Mouse (Mus musculus): ENCODE measurements around the gene Bcl2l1. TPM values are rescaled to one million over a fixed set of nuclear protein-coding genes. Genes with fewer than 3 reads are reported as not detected.

Gene Bcl2l1
- polyA plus RNA-seq, 1 experiment: 91.7 TPM

DNA sequence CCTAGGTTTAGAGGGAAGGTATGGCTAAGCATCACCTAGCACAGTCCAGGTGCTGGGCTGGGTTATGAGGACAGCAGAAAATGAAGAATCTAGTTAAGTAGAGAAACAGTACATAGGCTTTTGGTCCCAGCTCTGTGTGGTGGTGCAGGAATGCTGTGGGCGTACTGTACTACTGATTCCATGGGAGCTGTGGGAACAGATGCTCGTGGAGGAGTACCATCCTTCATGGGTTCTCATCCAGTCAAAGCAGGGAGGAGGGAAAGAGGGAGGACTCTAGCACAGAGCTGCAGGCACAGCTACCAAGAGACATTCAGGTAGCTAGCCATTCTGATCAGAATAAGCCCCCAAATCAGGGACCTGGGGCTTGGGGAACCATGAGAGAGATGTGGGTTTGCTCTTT, 55.1 kb downstream of the Bcl2l1 start:
- peak; percentile 84 to 86 for DNase-seq (ENCODE audit: extremely low spot score in 1 of 2, low spot score in 1 of 2)

DNA sequence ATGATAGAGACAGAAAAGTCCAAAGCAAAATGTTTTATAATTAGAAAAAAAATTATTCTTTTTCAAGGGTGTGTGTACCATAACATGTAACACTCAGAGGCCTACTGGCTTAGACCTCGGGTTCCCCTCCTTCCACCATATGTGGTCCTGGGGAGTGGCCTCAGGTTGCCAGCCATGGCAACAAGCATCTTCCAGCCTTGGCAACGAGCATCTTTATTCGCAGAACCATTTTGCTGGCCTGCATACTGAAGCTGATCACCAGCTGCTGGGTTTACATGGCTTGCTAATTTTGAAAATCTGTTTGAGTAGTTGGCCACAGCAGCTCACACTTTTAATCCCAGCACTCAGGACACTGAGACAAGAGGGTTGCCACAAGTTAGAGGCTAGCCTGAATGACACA, 55.5 kb downstream of the Bcl2l1 start:
- DNase-seq (ENCODE audit: extremely low spot score in 1 of 2, low spot score in 1 of 2): no peak

DNA sequence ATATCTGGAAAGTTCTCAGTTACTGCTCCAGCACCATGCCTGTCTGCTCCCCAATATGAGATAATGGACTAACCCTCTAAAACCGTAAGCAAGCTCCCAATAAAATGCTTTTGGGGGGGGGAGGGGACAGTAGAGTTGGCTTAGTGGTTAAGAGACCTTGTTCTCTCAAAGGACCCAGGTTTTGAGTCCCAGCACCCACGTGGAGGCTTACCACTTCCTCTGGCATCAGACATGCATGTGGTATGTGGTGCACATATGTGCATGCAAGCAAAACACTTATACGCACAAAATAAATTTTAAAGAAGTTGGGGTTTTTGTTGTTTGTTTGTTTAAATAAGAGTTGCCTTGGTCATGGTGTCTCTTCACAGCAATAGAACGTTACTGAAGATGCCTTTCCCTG, 56.2 kb downstream of the Bcl2l1 start:
- no peak for DNase-seq (ENCODE audit: extremely low spot score in 1 of 2, low spot score in 1 of 2)

DNA sequence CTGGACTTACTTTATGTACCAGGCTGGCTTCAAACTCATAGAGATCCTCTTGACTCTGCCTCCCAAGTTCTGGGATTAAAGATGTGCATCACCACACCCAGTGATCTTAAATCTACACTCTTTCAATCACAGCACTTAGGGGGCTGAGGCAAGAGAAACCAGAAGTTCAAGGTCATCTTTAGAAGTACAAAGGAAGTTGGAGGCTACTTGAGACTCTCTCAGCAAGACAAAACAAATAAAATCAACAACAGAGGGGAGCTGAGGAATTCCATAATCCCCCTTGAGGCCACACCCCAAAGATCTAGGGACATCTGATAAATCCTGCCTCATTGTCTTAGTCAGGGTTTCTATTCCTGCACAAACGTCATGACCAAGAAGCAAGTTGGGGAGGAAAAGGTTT, 59.3 kb downstream of the Bcl2l1 start:
- DNase-seq (ENCODE audit: extremely low spot score in 1 of 2, low spot score in 1 of 2): no peak

DNA sequence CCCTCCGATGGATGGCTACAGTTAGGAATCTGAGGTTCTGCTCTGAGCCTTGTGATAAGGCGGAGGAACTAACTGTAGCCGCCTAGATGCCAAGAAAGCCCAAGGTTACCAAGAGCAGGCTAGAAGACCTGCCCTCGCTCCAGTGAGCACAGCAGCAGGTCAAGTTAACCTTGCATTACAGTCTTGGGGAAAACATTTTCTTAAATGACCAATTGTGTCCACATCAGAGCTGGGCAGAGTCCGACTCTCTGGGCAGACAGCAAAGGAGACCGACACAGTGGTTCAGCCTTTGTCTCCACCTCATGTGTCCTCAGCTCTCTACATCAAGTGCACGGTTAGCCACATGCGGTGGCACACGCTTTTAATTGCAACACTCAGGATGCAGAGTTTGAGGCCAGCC, 60.0 kb downstream of the Bcl2l1 start:
- no peak for DNase-seq (ENCODE audit: extremely low spot score in 1 of 2, low spot score in 1 of 2)

DNA sequence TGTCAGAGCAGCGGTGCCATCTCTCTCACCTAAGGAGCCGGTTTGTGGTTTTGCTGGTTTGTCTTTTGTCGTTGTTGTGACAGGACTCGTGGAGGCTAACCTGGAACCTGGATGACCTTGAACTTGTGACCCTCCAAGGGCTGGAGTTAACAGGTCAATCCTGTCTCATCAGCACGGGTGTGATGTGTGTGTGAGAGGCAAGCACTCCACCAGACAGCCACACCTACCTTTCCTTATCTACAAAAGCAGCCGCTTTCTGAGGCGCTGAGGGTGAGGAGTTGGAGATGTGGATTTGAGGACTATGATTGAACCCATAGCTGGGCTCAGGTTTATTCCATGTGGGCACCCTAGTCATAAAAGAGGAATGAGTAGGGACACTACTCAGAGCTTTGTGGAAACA, 61.9 kb downstream of the Bcl2l1 start:
- no peak for DNase-seq (ENCODE audit: extremely low spot score in 1 of 2, low spot score in 1 of 2)

DNA sequence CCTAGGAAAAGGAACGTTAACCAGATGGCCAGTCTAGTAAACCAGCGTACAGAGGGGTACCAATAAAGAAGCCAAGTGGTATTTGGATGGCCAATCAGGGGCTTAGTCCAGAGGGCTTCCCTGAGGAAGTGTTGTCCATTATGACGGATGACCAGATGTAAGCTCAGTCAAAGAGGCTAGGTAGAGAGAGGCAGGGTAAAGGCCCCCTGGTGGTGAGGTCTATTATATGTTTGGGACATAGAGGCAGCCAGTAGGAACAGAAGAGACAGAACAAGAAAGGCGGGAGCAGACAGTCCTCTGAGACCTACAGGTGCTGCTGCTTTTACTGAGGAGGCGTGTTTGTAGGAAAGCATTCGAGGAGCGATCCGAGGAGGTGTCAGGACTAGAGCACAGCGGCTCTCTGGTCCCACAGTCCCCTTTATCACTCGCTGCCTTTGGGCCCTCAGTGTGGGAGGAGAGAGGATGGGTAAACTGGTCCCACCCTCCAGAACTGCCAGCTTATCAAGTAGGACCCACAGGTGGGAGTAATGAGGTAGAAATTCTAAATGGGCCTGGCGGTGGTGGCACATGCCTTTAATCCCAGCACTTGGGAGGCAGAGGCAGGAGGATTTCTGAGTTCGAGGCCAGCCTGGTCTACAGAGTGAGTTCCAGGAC, 63.8 kb downstream of the Bcl2l1 start:
- peak in 1 of 2 experiments; percentile 41 for DNase-seq (ENCODE audit: extremely low spot score in 1 of 2, low spot score in 1 of 2)

DNA sequence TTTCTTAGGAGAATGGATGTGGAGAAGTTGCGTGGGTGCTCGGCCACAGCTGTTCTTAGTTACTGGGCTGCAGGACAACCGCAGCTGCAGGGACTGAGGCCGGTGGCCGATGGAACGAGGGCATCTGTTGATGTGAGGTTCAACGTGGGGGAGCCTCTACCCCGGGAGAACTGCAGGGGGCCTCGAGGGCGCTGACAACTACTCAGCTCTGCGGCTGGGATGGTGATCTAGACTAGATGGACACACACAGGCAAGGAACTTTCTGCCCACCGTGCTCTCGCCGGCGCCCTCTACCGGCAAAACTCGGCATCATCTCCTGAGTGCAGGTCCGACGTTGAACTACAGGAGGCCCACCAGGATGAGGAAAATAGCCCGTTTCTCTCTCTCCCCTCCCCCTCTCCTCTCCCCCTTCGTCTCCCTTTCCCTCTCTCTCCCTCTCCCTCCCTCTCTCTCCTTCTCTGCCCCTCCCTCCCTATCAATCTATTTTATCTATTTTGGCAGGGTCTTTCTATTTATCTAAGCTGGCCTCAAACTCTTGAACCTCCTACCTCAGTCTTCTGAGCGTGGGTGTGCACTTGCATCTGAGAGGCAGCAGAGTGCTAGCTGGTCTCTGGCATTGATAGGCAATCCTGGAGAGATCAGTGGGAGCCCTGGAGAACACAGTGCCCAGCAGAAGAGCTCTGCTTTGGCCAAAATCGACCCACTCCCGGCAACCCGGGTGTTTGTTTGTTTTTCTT, 65.0 kb downstream of the Bcl2l1 start:
- DNase-seq (ENCODE audit: extremely low spot score in 1 of 2, low spot score in 1 of 2): peak; percentile 59 to 93

DNA sequence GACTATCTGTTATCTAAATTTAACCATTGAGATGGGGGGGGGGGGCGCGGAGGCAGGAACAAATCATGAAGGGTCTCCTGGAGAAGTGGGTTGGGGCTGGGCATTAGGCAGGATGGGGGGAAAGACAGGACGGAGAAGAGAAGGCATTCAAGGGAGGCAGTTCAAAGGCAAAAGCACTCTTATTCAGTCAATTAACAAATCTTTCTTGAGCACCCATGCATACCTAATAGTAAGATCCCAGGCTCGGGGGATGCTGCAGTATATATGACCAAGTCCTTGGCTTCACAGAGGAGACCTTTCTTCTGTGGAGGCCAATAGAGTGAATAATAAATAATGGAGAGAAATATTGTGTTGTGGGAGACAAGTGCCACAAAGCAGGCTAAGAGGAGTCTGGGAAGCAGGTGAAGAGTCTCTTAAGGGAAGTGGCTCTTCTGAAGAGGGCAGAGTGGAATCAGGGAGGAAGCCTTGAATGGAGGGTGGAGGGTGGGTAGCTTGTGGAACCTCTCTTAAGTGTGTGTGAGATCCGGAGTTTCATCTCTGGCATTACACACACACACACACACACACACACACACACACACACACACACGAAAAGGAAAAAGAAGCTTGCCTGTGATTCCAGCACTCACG, 66.4 kb downstream of the Bcl2l1 start:
- no peak for DNase-seq (ENCODE audit: extremely low spot score in 1 of 2, low spot score in 1 of 2)

DNA sequence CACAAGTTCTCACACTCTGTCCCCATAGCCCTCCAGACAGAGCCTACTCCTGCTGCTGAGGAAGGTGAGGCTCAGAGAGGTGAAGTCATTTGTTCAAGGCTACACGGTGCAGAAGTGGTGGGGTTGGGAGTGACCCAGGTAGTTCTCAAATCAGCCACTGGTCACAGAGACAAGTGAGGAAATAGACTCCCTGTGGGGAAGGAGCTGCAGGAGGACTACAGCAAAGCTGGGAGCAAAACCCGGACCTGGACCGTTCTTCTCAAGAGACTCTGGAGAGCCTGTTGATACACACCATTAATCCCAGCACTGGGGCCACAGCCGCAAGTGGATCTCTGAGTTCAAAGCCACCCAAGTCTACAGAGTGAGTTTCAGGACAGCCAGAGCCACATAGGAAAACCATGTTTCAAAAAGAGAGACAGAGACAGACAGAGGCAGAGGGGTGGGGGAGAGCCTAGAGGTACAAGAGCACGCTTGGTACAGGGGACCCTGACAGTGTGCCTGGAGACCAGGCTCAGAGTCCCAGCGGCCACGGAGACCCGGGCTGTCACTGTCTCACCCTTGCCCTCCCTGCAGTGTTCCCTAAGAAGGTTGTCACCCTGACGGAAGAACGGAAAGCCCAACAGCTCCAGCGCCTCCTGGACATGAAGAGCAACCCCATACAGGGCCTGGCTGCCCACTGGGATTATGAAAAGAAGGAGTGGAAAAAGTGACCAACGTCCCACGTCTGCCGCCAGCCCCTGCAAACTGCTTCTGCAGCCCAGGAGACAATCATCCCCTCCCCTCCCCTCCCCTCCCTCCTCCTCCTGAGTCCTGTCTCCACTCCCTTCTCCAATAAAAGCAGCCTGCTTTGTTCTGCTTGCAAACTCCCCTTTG, 67.1 kb downstream of the Bcl2l1 start:
- no peak for DNase-seq (ENCODE audit: extremely low spot score in 1 of 2, low spot score in 1 of 2)

DNA sequence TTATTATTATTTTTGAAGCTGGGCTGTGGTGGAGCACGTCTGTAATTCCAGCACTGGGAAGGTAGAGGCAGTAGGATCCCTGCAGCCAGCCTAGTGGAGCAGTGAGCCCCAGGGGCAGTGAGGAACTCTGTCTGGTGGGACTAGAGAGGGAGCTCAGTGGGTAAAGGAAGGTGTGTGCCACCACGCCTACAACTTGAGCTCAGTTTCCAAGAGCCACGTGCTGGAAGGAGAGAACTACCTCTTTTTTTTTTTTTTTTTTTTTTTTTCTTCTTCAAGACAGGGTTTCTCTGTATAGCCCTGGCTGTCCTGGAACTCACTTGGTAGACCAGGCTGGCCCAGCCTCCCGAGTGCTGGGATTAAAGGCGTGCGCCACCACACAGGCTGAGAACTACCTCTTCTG, 68.2 kb downstream of the Bcl2l1 start:
- DNase-seq (ENCODE audit: extremely low spot score in 1 of 2, low spot score in 1 of 2): no peak

DNA sequence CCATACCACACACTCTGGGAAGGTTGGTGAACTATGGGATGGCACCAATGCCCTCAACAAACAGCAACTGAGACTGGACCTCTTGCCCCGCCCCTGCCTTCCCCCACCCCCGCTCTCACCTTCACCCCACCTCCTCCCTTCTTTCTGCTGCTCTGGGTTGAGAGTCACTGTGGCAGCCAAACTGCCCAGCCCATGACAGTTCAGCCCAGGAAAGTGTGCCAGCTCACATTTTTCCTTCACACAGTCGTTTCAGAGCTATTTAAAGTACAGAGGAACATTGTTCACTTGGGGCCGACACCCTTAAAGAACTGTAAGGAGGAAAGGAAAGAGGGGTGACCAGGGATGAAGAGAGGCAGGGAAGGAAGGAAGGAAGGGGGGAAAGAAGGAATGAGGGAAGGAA, 73.2 kb downstream of the Bcl2l1 start:
- DNase-seq (ENCODE audit: extremely low spot score in 1 of 2, low spot score in 1 of 2): no peak

DNA sequence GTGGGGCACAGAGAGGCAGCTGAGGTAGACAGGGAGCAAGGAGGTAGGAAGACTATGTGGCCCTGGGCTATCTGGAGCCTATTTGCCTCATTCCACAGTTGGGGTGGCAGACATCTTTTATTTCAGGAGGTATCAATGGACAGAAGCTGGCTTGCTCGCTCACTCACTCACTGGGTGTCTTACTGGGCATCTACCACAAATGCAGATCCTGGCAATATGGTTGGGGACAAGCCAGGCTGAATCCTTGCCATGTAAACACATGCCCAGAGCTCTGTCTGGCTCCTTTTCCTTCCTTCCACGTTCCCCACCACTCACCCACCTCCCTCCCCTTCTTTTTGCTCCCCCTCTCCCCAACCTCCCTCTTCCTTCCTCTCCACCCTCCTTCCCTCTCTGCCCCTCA, 74.0 kb downstream of the Bcl2l1 start:
- no peak for DNase-seq (ENCODE audit: extremely low spot score in 1 of 2, low spot score in 1 of 2)

DNA sequence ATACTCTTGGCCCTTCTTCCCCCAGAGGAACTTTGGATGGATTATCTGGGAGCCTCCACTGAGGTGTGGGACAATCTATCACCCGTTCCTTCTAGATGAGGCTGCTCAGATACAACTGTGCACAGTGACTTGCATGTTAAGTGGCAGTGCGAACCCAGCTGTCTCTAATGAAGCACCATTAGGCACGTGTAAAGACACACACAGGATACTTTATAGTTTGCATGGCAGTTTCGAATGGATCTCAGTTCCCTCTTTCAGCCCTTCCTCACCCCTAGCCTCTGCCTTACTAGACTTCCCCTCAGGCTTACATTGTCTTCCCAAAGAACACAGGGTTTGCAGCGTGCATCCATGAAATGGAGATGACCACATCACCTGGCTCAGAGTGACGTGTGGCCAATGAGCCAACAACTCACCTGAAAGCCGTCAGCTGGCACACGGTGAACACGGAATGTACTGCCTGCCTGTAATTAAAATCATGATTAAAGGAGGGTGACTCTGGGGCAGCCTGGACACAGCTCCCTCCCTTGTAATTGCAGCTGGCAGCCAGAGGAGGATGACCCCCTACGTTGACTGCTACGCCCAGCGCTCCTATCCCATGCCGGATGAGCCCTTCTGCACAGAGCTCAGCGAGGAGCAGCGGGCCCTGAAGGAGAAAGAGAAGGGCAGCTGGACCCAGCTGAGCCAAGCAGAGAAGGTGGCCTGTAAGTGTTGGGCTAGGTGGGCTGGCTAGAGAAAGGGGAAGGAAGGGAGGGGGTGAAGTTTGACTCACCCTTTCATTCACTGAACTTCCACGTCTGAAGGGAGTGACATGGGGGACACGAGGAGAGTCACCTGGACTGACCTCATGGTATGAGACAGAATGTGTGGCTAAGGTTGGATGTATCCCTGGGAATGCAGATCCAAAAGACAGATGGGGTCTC, 74.8 kb downstream of the Bcl2l1 start:
- DNase-seq (ENCODE audit: extremely low spot score in 1 of 2, low spot score in 1 of 2): no peak

DNA sequence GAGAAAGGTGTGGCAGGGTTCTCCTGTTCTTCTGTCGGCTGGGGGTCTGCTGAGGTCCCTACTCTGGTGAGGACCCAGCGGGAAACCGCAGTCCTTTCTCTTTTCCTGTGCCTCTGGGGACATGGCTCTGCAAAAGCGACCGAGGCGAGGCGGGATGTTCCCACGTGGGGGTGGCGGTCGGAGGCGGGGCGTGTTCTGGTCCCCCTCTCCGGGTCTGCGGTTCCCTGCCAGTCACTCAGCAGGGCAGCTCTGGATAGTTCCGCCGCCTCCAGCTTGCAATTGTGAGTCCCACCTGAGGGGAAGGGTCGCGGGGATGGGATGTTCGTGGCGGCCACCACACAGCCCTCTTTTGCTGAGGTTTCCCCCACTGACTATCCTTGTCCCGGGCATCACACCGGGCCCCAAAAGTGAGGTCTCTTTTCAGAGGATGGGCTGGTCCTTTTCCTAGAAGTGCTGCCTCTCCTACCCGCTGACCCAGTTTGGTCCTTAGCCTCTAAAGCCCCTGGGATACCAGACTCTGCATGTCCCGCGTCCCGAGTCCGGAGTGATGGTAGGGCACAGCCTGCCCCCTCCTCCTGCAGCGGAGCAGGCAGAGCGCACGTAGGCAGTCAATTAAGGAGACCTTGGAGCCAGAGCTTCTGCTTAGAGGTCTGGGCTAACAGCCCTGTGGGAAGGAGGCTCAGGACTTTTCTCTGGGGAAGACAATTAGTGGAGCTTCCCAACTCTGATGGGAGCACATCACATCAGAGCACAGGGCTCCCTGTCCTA, 77.4 kb downstream of the Bcl2l1 start, which contains the start of gene Cox4i2:
Cox4i2 (plus strand) TSS at position 230 of the 768 bp plus-strand sequence.
- no peak for DNase-seq (ENCODE audit: extremely low spot score in 1 of 2, low spot score in 1 of 2)

DNA sequence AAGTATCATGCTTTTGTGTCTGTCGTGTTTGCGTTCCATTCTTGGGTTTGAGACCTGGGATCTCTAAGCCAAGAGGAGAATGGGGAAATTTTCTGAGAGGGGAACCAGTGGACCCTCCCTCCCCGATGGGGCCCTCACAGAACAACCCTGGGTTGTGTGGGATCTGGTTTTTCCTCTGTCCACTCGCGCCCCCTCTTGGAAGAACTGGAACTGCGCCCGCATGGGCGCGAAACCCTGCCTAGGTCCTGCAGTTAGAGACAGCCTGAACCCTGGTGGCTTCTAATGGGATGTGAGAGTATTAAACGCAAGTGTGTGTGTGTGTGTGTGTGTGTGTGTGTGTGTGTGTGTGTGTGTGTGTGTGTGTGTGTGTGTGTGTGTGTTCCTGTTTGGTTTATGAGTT, 89.1 kb downstream of the Bcl2l1 start:
- DNase-seq (ENCODE audit: extremely low spot score in 1 of 2, low spot score in 1 of 2): peak in 1 of 2 experiments; percentile 26

DNA sequence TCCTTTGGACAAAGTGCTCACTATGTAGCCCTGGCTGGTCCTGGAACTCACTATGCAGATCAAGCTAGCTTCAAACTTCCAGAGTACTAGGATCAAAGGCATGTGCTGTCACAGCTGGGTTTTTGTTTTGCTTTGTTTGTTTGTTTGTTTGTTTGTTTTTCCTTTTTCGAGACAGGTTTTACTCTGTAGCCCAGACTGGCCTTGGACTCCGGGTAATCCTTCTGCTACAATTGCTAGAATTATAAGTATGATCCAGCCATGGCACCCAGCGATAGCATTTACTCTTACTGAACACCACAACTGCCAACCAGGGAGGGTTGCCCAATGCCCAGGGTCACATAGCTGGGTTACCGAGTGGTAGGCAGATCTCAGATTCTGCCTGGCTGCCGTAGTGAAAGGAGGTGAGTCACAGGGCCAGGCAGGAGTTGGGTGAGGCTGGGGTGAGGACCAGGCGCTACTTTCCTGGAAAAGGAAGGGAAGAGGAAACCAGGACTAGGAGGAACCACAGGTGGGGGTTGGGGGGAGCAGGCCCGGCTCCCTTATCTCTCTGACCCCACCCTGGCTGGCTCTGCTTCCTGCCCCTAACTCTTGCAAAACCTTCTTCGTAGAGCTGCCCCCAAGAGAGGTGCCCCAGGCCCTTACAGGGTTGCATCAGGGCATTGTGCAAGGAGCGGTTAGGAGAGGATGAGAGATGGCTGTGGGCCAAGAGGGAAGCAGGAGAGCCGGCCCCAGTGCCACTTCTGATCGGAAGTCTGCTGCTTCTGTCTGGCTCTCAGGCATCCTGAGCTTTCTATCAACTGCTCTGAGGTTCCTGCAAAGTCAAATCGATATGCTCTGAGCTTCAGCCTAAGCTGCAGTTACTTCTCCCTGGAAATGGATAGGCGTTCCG, 90.1 kb downstream of the Bcl2l1 start:
- no peak for DNase-seq (ENCODE audit: extremely low spot score in 1 of 2, low spot score in 1 of 2)

DNA sequence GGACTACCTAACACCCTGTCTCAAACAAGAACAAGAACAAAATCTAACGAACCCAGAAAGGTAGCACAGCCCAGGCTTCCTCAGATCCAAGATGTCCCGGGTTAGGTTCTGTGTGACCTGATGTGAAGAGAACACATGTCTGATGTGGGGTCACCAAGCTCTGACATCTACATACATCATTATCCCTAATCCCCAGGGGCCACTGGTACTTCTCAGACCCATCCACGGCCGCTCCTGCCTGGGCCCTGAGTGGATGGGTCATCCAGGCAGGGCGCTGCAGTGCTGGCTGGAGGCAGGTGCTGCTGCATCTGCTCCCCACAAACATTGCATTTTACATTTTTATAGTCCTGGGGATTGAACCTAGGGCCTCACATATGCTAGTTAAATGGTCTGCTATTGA, 91.0 kb downstream of the Bcl2l1 start:
- DNase-seq (ENCODE audit: extremely low spot score in 1 of 2, low spot score in 1 of 2): no peak
